Mouse (Mus musculus): ENCODE measurements at regions not wholly inside any gene's neighbourhood (a gene's known extent, or its start where the extent isn't known, plus 50 kb on each side); places are given as distances from the start of the nearest gene placed in this dataset.

GRCm38 (mm10) chr17:83093862-83094261, 121.2 kb upstream of the Pkdcc start:
- no peak for ATAC-seq (replicated peaks; ENCODE audit: low FRiP score)
- Histone ChIP-seq H3K4me3 (ENCODE audit: low read depth, low read length) (no peak overlapping the region), H3K9ac (ENCODE audit: low read length) (no peak overlapping the region), H3K4me2 (ENCODE audit: low read depth, low read length, severe bottlenecking) (no peak overlapping the region), H3K27ac (ENCODE audit: low read depth, low read length) (no peak overlapping the region), H3K9me3 (ENCODE audit: control insufficient read depth, low read length) (no peaks in the 10 kb centered on the region), H3K27me3 (ENCODE audit: control insufficient read depth, insufficient read depth, low read length) (no peaks in the 10 kb centered on the region), H3K4me1 (replicated peaks; ENCODE audit: control insufficient read depth, insufficient read depth, low read length) (no peaks in the 10 kb centered on the region), H3K36me3 (ENCODE audit: control insufficient read depth, insufficient read depth, low read length) (no peaks in the 10 kb centered on the region)
- WGBS: 82% methylated on average over 5 of the region's 5 CpGs
- no peak for DNase-seq (ENCODE audit: low spot score)

GRCm38 (mm10) chr17:83096451-83096850, 118.6 kb upstream of the Pkdcc start:
- H3K9ac ChIP-seq (ENCODE audit: low read length): no peak overlapping the region
- H3K36me3 ChIP-seq (ENCODE audit: control insufficient read depth, insufficient read depth, low read length): no peaks in the 10 kb centered on the region
- no peak overlapping the region for H3K4me3 ChIP-seq (ENCODE audit: low read depth, low read length)
- H3K4me1 ChIP-seq (replicated peaks; ENCODE audit: control insufficient read depth, insufficient read depth, low read length): no peaks in the 10 kb centered on the region
- H3K27ac ChIP-seq (ENCODE audit: low read depth, low read length): no peak overlapping the region
- DNase-seq (ENCODE audit: low spot score) (no peak), ATAC-seq (replicated peaks; ENCODE audit: low FRiP score) (no peak)
- no peaks in the 10 kb centered on the region for H3K27me3 ChIP-seq (ENCODE audit: control insufficient read depth, insufficient read depth, low read length)
- no peak overlapping the region for H3K4me2 ChIP-seq (ENCODE audit: low read depth, low read length, severe bottlenecking)
- H3K9me3 ChIP-seq (ENCODE audit: control insufficient read depth, low read length): no peaks in the 10 kb centered on the region
- 69% methylated on average over 8 of the region's 8 CpGs for WGBS

- Histone ChIP-seq H3K36me3 (ENCODE audit: control insufficient read depth, insufficient read depth, low read length) (no peaks in the 10 kb centered on the region), H3K4me3 (ENCODE audit: low read depth, low read length) (no peak overlapping the region), H3K27me3 (ENCODE audit: control insufficient read depth, insufficient read depth, low read length) (no peaks in the 10 kb centered on the region), H3K4me2 (ENCODE audit: low read depth, low read length, severe bottlenecking) (no peak overlapping the region), H3K9ac (ENCODE audit: low read length) (no peak overlapping the region), H3K27ac (ENCODE audit: low read depth, low read length) (no peak overlapping the region), H3K4me1 (replicated peaks; ENCODE audit: control insufficient read depth, insufficient read depth, low read length) (no peaks in the 10 kb centered on the region), H3K9me3 (ENCODE audit: control insufficient read depth, low read length) (no peaks in the 10 kb centered on the region)
- no peak for DNase-seq (ENCODE audit: low spot score)
- WGBS: 88% methylated on average over 16 of the region's 16 CpGs
- ATAC-seq (replicated peaks; ENCODE audit: low FRiP score): no peak
Measured at GRCm38 (mm10) chr17:83097998-83098397, 117.1 kb upstream of the Pkdcc start.

- no peaks in the 10 kb centered on the region for H3K36me3 ChIP-seq (ENCODE audit: control insufficient read depth, insufficient read depth, low read length)
- no peak overlapping the region for H3K4me3 ChIP-seq (ENCODE audit: low read depth, low read length)
- 77% methylated on average over 12 of the region's 12 CpGs for WGBS
- no peaks in the 10 kb centered on the region for H3K9me3 ChIP-seq (ENCODE audit: control insufficient read depth, low read length)
- no peak overlapping the region for H3K4me2 ChIP-seq (ENCODE audit: low read depth, low read length, severe bottlenecking)
- H3K27me3 ChIP-seq (ENCODE audit: control insufficient read depth, insufficient read depth, low read length): no peaks in the 10 kb centered on the region
- ATAC-seq (replicated peaks; ENCODE audit: low FRiP score) (no peak), DNase-seq (ENCODE audit: low spot score) (no peak)
- no peak overlapping the region for H3K27ac ChIP-seq (ENCODE audit: low read depth, low read length)
- H3K9ac ChIP-seq (ENCODE audit: low read length): no peak overlapping the region
- no peaks in the 10 kb centered on the region for H3K4me1 ChIP-seq (replicated peaks; ENCODE audit: control insufficient read depth, insufficient read depth, low read length)
Measured at GRCm38 (mm10) chr17:83098679-83099413, 116.2 kb upstream of the Pkdcc start.

GRCm38 (mm10) chr17:83101035-83101434, 114.1 kb upstream of the Pkdcc start:
- Histone ChIP-seq H3K9me3 (ENCODE audit: control insufficient read depth, low read length) (no peaks in the 10 kb centered on the region), H3K27ac (ENCODE audit: low read depth, low read length) (no peak overlapping the region), H3K4me3 (ENCODE audit: low read depth, low read length) (no peak overlapping the region), H3K36me3 (ENCODE audit: control insufficient read depth, insufficient read depth, low read length) (no peaks in the 10 kb centered on the region), H3K27me3 (ENCODE audit: control insufficient read depth, insufficient read depth, low read length) (no peaks in the 10 kb centered on the region), H3K9ac (ENCODE audit: low read length) (no peak overlapping the region), H3K4me2 (ENCODE audit: low read depth, low read length, severe bottlenecking) (no peak overlapping the region), H3K4me1 (replicated peaks; ENCODE audit: control insufficient read depth, insufficient read depth, low read length) (no peaks in the 10 kb centered on the region)
- DNase-seq (ENCODE audit: low spot score) (no peak), ATAC-seq (replicated peaks; ENCODE audit: low FRiP score) (no peak)
- WGBS: 55% methylated on average over 7 of the region's 7 CpGs

GRCm38 (mm10) chr17:83101756-83102155, 113.3 kb upstream of the Pkdcc start:
- Histone ChIP-seq H3K27me3 (ENCODE audit: control insufficient read depth, insufficient read depth, low read length) (no peaks in the 10 kb centered on the region), H3K4me3 (ENCODE audit: low read depth, low read length) (no peak overlapping the region), H3K27ac (ENCODE audit: low read depth, low read length) (no peak overlapping the region), H3K9me3 (ENCODE audit: control insufficient read depth, low read length) (no peaks in the 10 kb centered on the region), H3K4me1 (replicated peaks; ENCODE audit: control insufficient read depth, insufficient read depth, low read length) (no peaks in the 10 kb centered on the region), H3K4me2 (ENCODE audit: low read depth, low read length, severe bottlenecking) (no peak overlapping the region), H3K36me3 (ENCODE audit: control insufficient read depth, insufficient read depth, low read length) (no peaks in the 10 kb centered on the region), H3K9ac (ENCODE audit: low read length) (no peak overlapping the region)
- ATAC-seq (replicated peaks; ENCODE audit: low FRiP score) (no peak), DNase-seq (ENCODE audit: low spot score) (no peak)
- 92% methylated on average over 14 of the region's 14 CpGs for WGBS

- H3K9me3 ChIP-seq (ENCODE audit: control insufficient read depth, low read length): no peaks in the 10 kb centered on the region
- no peaks in the 10 kb centered on the region for H3K27me3 ChIP-seq (ENCODE audit: control insufficient read depth, insufficient read depth, low read length)
- H3K9ac ChIP-seq (ENCODE audit: low read length): no peak overlapping the region
- H3K27ac ChIP-seq (ENCODE audit: low read depth, low read length): no peak overlapping the region
- DNase-seq (ENCODE audit: low spot score) (no peak), ATAC-seq (replicated peaks; ENCODE audit: low FRiP score) (no peak)
- WGBS: 87% methylated on average over 6 of the region's 6 CpGs
- no peak overlapping the region for H3K4me3 ChIP-seq (ENCODE audit: low read depth, low read length)
- H3K4me2 ChIP-seq (ENCODE audit: low read depth, low read length, severe bottlenecking): no peak overlapping the region
- H3K4me1 ChIP-seq (replicated peaks; ENCODE audit: control insufficient read depth, insufficient read depth, low read length): no peaks in the 10 kb centered on the region
- H3K36me3 ChIP-seq (ENCODE audit: control insufficient read depth, insufficient read depth, low read length): no peaks in the 10 kb centered on the region
Measured at GRCm38 (mm10) chr17:83102675-83103412, 112.2 kb upstream of the Pkdcc start.

- ATAC-seq (replicated peaks; ENCODE audit: low FRiP score): no peak
- WGBS: 85% methylated on average over 10 of the region's 10 CpGs
Measured at GRCm38 (mm10) chr17:83108151-83108550, 106.9 kb upstream of the Pkdcc start.

More at GRCm38 (mm10) chr17:83108151-83108550, 106.9 kb upstream of the Pkdcc start:
- no peak overlapping the region for H3K4me3 ChIP-seq (ENCODE audit: low read depth, low read length)
- no peaks in the 10 kb centered on the region for H3K27me3 ChIP-seq (ENCODE audit: control insufficient read depth, insufficient read depth, low read length)
- no peaks in the 10 kb centered on the region for H3K9me3 ChIP-seq (ENCODE audit: control insufficient read depth, low read length)
- no peak overlapping the region for H3K9ac ChIP-seq (ENCODE audit: low read length)
- no peaks in the 10 kb centered on the region for H3K36me3 ChIP-seq (ENCODE audit: control insufficient read depth, insufficient read depth, low read length)
- H3K27ac ChIP-seq (ENCODE audit: low read depth, low read length): no peak overlapping the region
- DNase-seq (ENCODE audit: low spot score): no peak
- H3K4me1 ChIP-seq (replicated peaks; ENCODE audit: control insufficient read depth, insufficient read depth, low read length): no peaks in the 10 kb centered on the region
- no peak overlapping the region for H3K4me2 ChIP-seq (ENCODE audit: low read depth, low read length, severe bottlenecking)
